Mouse (Mus musculus) frontal cortex, postnatal 36 days (tissue): Measurements from ENCODE around the gene Ttc36.
"Not testable (repeated sequence)": the region's sequence is repeated elsewhere in the genome, so short reads cannot be mapped to it uniquely, and the experiment has no call there.

Source experiments
- DNase-seq, 2 experiments: peaks; one replicate each; pipeline ENCODE4 v3.0.0; 2022; ENCODE audit warnings: low spot score in 2 of 2

Ttc36 gene

GRCm38 (mm10) chr9:44772750-44773651, 29.9 kb downstream of the Ttc36 start:
- peak; percentile 89 to 97 for DNase-seq

DNA sequence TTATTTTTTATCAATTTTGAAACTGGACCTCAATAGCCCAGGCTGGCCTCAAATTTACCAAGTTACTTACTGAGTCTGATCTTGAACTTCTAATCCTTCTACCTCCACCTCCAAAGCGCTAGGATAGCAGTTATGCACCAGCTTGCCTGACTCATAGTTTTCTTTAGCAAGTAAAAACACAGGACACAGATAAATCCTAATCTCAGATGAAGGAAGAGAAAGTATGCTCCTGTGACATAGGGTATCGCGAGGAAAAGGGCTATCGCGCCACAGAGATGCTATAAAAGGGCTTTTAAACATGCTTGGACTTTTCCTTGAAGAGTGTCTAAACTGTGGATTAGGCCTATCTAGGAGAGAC, 30.5 kb downstream of the Ttc36 start:
- DNase-seq = no peak

- no peak for DNase-seq
These were observed 31.5 kb downstream of the Ttc36 start for GRCm38 (mm10) chr9:44771376-44771775.

GRCm38 (mm10) chr9:44768029-44768394, 34.9 kb downstream of the Ttc36 start:
- not testable (repeated sequence) for DNase-seq

- peak; percentile 78 to 80 for DNase-seq
These were observed 35.5 kb downstream of the Ttc36 start, which contains the start of the genes Arcn1 and Ift46 for GRCm38 (mm10) chr9:44767101-44768028. Gene Arcn1 (minus strand): TSS chr9:44767845. Gene Ift46 (plus strand): TSS chr9:44767908.

DNA sequence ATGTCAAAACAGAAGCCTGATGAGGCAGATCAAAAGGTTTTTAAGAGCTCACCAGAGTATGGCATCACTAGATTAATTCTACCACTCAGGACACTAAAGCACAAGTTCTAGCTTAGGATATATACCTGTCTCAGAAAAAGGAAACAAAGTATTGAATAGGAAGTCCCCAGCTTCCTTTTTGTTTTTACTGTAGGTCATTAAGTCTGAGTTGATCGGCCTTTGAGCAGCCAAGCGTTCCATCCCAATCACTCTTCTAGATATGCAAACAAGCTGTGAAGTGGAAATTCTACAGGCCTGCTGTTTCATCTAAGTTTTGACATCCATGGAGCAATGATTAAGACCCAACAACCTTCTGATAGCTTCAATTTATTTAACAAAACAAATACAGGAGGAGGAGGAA, 42.0 kb downstream of the Ttc36 start:
- DNase-seq = no peak
